Mouse (Mus musculus): Measurements from ENCODE around the gene Npy4r. TPM values are rescaled to one million over a fixed set of nuclear protein-coding genes. Genes with fewer than 3 reads are reported as not detected.

Npy4r gene
- total RNA-seq (2021) (under 1 TPM; 0.09 to 0.10 TPM), polyA plus RNA-seq (2012; rRNA removed) (0.02 and 0.15 TPM in 2 replicates)
- long read RNA-seq = 0 reads

- DNase-seq = peak; percentile 78
Observed at GRCm38 (mm10) chr14:34152342-34152741, at the start of gene Npy4r. Npy4r (minus strand) TSS chr14:34152489.

GRCm38 (mm10) chr14:34201231-34202035, 49.1 kb upstream of the Npy4r start, which contains the start of gene Gprin2:
Gprin2 (minus strand) TSS chr14:34201653.
- DNase-seq = peak; percentile 42

GRCm38 (mm10) chr14:34200738-34201230, 48.5 kb upstream of the Npy4r start:
- peak; percentile 42 for DNase-seq

- peak; percentile 74 for DNase-seq
Observed at GRCm38 (mm10) chr14:34196706-34197105, 44.4 kb upstream of the Npy4r start.

GRCm38 (mm10) chr14:34195466-34195865, 43.2 kb upstream of the Npy4r start:
- DNase-seq = no peak

- DNase-seq = no peak
Observed at GRCm38 (mm10) chr14:34193879-34194278, 41.6 kb upstream of the Npy4r start.

GRCm38 (mm10) chr14:34190361-34190760, 38.1 kb upstream of the Npy4r start:
- DNase-seq = peak; percentile 83

GRCm38 (mm10) chr14:34188629-34189028, 36.3 kb upstream of the Npy4r start:
- DNase-seq = peak; percentile 86

GRCm38 (mm10) chr14:34183101-34183500, 30.8 kb upstream of the Npy4r start:
- DNase-seq = no peak

GRCm38 (mm10) chr14:34179351-34179750, 27.1 kb upstream of the Npy4r start:
- DNase-seq = no peak

GRCm38 (mm10) chr14:34171107-34171506, 18.8 kb upstream of the Npy4r start:
- DNase-seq = no peak

GRCm38 (mm10) chr14:34155752-34156151, 3.5 kb upstream of the Npy4r start:
- no peak for DNase-seq

- DNase-seq = peak; percentile 43
Observed at GRCm38 (mm10) chr14:34154601-34155337, 2.5 kb upstream of the Npy4r start.

GRCm38 (mm10) chr14:34142915-34143314, 9.4 kb downstream of the Npy4r start:
- no peak for DNase-seq

GRCm38 (mm10) chr14:34142316-34142715, 10.0 kb downstream of the Npy4r start:
- no peak for DNase-seq

- no peak for DNase-seq
Observed at GRCm38 (mm10) chr14:34139671-34140664, 12.3 kb downstream of the Npy4r start.

GRCm38 (mm10) chr14:34135391-34135790, 16.9 kb downstream of the Npy4r start:
- peak; percentile 41 for DNase-seq

GRCm38 (mm10) chr14:34131216-34131615, 21.1 kb downstream of the Npy4r start:
- no peak for DNase-seq

- no peak for DNase-seq
Observed at GRCm38 (mm10) chr14:34121691-34122090, 30.6 kb downstream of the Npy4r start.

GRCm38 (mm10) chr14:34120923-34121351, 31.4 kb downstream of the Npy4r start:
- DNase-seq = no peak

Data from adrenal gland, adult 2 months (tissue).